Mouse (Mus musculus) liver, embryonic 14.5 days (tissue): ENCODE measurements around the gene Kmt5a.

ENCODE experiments used
- CTCF ChIP-seq: IDR thresholded peaks from 2 replicates; pipeline ENCODE4 v1.5.1; 2016; ENCODE audit warnings: antibody characterized with exemption, low read depth, control low read depth
- EP300 ChIP-seq: IDR thresholded peaks from 2 replicates; pipeline ENCODE4 v1.6.1; 2016; ENCODE audit warnings: antibody characterized with exemption, low read depth

DNA sequence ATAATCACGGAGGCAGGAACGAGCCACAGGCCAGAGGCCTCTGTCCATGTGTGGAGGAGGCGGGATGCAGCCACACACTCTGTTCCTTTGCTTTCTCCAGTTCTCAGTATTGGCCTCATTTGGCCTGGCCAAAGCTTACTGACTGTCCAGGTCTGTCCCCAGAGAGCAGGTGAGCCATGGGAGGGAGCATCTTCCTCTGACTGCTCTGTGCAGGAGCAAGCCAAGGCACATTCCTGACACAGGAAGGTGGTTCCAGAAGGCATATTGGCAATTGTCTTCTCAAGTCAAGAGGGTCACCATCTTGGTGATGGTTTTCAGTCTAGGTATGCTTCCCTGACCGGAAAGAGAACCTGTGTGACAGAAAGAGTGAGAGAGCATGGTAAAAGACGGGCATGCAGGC lies 23.7 kb downstream of the Kmt5a start:
- no peak for TF ChIP-seq CTCF
- no peak for TF ChIP-seq EP300
